Mouse (Mus musculus) ES-E14 (cell line): ENCODE results near the gene Sestd1. TPM values are rescaled to one million over a fixed set of nuclear protein-coding genes. Genes with fewer than 3 reads are reported as not detected.
A peak's percentile ranks its signal among the peaks of the same experiment; 100 is the strongest.

ENCODE experiments used
- DNase-seq: peaks from one replicate; pipeline ENCODE4 v3.0.0-alpha.2; 2013; ENCODE audit warnings: low read depth, low spot score
- H3K27ac ChIP-seq: 2 replicates; pipeline ENCODE4 v1.5.1; 2012; ENCODE audit warnings: low read depth, mild to moderate bottlenecking, low read length, moderate library complexity, mixed read lengths; ENCODE audit not compliant: poor library complexity, insufficient read depth, severe bottlenecking
- H3K36me3 ChIP-seq: 2 replicates; pipeline ENCODE4 v1.6.1; 2012; ENCODE audit warnings: mild to moderate bottlenecking, low read length, moderate library complexity, mixed read lengths; ENCODE audit not compliant: control insufficient read depth, poor library complexity, insufficient read depth, severe bottlenecking
- H3K4me1 ChIP-seq, 2 experiments: fragments of 150-350 bp in 1 of 2; sonication (generic) in 1 of 2; 2 replicates each; pipeline ENCODE4 v1.6.1; 2012; ENCODE audit warnings: low read length in 2 of 2, mild to moderate bottlenecking in 1 of 2, mixed read lengths in 1 of 2; ENCODE audit not compliant: control insufficient read depth in 2 of 2, insufficient read depth in 2 of 2, poor library complexity in 1 of 2
- H3K4me3 ChIP-seq, 2 experiments: fragments of 150-350 bp in 1 of 2; sonication (generic) in 1 of 2; 2 replicates each; pipeline ENCODE4 v1.5.1; 2012; ENCODE audit warnings: low read length in 2 of 2, low read depth in 1 of 2, mild to moderate bottlenecking in 1 of 2, mixed read lengths in 1 of 2; ENCODE audit not compliant: insufficient read depth in 1 of 2, poor library complexity in 1 of 2, severe bottlenecking in 1 of 2
- H3K9ac ChIP-seq: 2 replicates; pipeline ENCODE4 v1.6.1; 2012; ENCODE audit warnings: low read depth, mild to moderate bottlenecking, low read length, mixed read lengths; ENCODE audit not compliant: poor library complexity, insufficient read depth, severe bottlenecking
- H3K9me3 ChIP-seq: fragments of 150-350 bp; sonication (generic); 2 replicates; pipeline ENCODE4 v1.6.1; 2012; ENCODE audit warnings: low read depth, mild to moderate bottlenecking, low read length; ENCODE audit not compliant: control insufficient read depth, insufficient read depth
- CHD2 ChIP-seq: IDR thresholded peaks from 2 replicates; pipeline ENCODE4 v1.6.1; 2014; ENCODE audit warnings: mild to moderate bottlenecking, low read depth, low read length, inconsistent platforms
- HCFC1 ChIP-seq: IDR thresholded peaks from 2 replicates; pipeline ENCODE4 v1.6.1; 2012; ENCODE audit warnings: low read length, inconsistent platforms, borderline replicate concordance; ENCODE audit not compliant: insufficient read depth
- MAFK ChIP-seq: IDR thresholded peaks from 2 replicates; pipeline ENCODE4 v1.6.1; 2014; ENCODE audit warnings: mild to moderate bottlenecking, low read depth, low read length, inconsistent platforms; ENCODE audit not compliant: insufficient read depth
- ZC3H11A ChIP-seq: IDR thresholded peaks from 2 replicates; pipeline ENCODE4 v1.6.1; 2012; ENCODE audit warnings: low read depth, mild to moderate bottlenecking, inconsistent platforms, low read length, borderline replicate concordance
- ZNF384 ChIP-seq: IDR thresholded peaks from 2 replicates; pipeline ENCODE4 v1.6.1; 2012; ENCODE audit warnings: low read depth, low read length, inconsistent platforms
- in situ Hi-C, 2 experiments: fragments of 600-800 bp; cut with MboI; formaldehyde crosslinking; loops; one replicate each; pipeline ENCODE4 v1.15.1; 2025; ENCODE audit warnings: low sequenced_read_pairs in 2 of 2, inconsistent platforms in 1 of 2; ENCODE audit not compliant: unreplicated experiment in 2 of 2
- total RNA-seq: library from RNA; depleted of rRNA; stranded (reverse); fragments of 300-350 nt; gene quantifications from 2 replicates; pipeline ENCODE4 v1.2.3, GENCODE M21; 2012

Gene Sestd1
- total RNA-seq, 1 experiment: 11.4 TPM

DNA sequence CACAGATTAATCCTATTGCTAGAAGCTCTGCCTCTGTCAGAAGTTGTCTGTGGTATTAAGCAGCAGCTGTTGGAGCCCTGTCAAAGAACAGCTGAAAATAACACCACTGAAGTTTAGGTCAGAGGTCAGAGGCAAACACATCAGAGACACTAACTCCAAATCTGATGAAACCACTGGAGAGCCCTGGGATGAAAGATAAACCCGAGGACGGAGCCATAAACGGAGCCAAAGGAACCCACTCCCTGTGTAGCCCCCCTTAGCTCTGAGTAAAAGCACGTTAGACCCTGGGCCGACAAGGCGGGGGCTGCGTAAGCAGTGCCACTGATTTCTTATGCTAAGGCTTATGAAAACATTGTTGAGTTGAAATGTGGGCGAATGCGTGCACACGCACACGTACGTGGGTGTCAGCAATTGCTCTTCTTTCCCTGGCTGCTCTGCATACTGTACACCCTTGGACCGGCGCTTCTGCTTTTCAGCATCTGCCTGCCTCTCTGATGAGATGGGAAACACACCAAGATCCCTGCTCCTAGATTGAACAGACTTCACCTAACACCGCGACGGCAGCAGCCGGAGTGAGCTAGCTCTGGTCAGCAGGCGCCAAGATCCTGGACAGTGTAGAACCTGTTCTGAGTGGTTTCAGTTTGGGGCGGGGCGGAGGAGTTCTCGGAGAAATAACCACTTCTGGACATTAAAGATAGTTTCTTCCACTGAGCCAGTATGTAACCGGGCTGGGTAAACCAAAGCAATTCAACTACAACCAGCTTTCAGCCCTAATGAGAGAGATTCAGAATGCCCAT is 108.8 kb downstream of the Sestd1 start:
- no peak overlapping the region for H3K9ac ChIP-seq
- no peak overlapping the region for H3K27ac ChIP-seq
- in situ Hi-C loops: no loop called here
- no peak for DNase-seq
- TF ChIP-seq ZNF384: no peak
- no peak for TF ChIP-seq ZC3H11A
- no peak for TF ChIP-seq HCFC1
- TF ChIP-seq CHD2: no peak
- TF ChIP-seq MAFK: no peak
- H3K36me3 ChIP-seq: no peaks in the 10 kb centered on the region
- peak overlapping the region; percentile 3 to 53; a peak in 3 of 4 replicates for H3K4me3 ChIP-seq
- H3K9me3 ChIP-seq: no peaks in the 10 kb centered on the region
- peaks cover 12 to 14% of the 10 kb centered on the region in 2 experiments for H3K4me1 ChIP-seq

DNA sequence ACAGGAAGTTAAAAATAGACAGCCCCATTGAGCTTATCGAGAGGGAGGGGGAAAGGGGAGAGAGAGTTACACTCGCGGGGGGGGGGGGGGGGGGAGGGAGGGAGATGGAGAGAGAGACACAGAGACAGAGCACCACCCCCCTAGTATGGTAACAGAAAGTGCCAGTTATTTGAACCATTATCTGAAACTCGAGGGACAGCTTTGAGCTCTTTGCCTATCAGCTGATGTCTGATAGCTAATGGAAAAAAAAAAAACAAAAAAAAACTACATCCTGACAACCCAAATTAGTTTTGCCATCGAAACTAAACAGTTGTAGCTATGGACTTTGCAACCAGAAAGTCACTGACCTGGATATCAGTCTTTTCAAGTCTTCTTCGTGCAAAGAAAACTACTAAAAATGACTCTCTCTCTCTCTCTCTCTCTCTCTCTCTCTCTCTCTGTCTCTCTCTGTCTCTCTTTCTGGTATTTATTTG is 109.7 kb downstream of the Sestd1 start, which contains the start of gene Ccdc141:
TSS of gene Ccdc141 (minus strand) at position 4 of the 473 bp plus-strand sequence.
- Histone ChIP-seq H3K4me1 (peaks cover 10 to 12% of the 10 kb centered on the region in 2 experiments; a peak in 3 of 4 replicates), H3K9ac (peak within 1 kb of the TSS; percentile 18)
- TF ChIP-seq MAFK (no peak), ZNF384 (peak; percentile 80), ZC3H11A (no peak), HCFC1 (no peak)

DNA sequence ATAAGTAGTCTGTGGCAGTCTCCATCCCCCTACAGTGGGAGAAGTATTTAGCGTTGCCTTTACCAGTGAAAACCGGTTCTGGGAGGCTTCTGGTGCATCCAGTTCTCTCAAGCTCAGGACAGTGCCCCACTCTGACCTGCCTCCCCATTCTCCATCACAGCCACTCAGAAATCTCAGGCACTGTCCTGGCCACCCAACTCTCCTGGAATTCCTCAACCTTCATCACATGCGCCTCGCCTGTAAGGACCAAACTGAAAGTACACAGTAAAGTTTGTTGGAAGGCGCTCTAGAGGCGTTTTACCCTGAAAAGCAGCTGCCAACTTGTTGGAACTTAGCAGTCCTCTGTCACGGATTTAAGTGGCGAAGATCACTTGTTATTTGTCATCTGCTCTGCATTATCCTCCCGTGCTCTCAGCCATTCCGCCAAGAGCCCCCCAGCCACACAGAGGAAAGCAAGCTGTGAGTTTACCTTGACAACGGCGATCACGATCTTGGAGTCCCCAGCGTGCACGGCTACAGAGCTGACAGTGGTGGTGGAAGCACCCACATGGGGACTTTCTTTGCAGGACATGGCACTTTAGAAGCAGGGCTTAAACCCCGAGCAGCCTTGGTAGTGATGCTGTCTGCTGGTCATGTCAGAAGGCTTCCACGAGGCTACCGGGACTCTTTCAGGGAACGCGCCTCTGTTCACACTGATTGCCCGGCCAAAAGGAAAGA is 110.3 kb downstream of the Sestd1 start:
- Histone ChIP-seq H3K9me3 (no peaks in the 10 kb centered on the region), H3K4me1 (peaks cover 8 to 12% of the 10 kb centered on the region in 2 experiments; a peak in 3 of 4 replicates), H3K9ac (peak overlapping the region; percentile 18), H3K27ac (no peak overlapping the region), H3K36me3 (no peaks in the 10 kb centered on the region), H3K4me3 (peak overlapping the region; percentile 50 to 68)
- peak; percentile 40 for DNase-seq
- in situ Hi-C loops: no loop called here
- TF ChIP-seq CHD2: no peak
- no peak for TF ChIP-seq MAFK
- TF ChIP-seq ZC3H11A: no peak
- TF ChIP-seq ZNF384: no peak

More for the DNA sequence above, 109.7 kb downstream of the Sestd1 start, which contains the start of gene Ccdc141:
- no peak for DNase-seq
- Histone ChIP-seq H3K4me3 (peak within 1 kb of the TSS; percentile 50 to 68), H3K36me3 (no peaks in the 10 kb centered on the region), H3K27ac (no peak within 1 kb of the TSS), H3K9me3 (no peaks in the 10 kb centered on the region)
- in situ Hi-C loops: no loop called here

- Histone ChIP-seq H3K36me3 (no peaks in the 10 kb centered on the region), H3K9ac (no peak overlapping the region), H3K27ac (no peak overlapping the region), H3K4me1 (peaks cover 8 to 12% of the 10 kb centered on the region in 2 experiments; a peak in 3 of 4 replicates), H3K9me3 (no peaks in the 10 kb centered on the region), H3K4me3 (no peak overlapping the region)
- no peak for DNase-seq
- in situ Hi-C loops: no loop called here
- TF ChIP-seq CHD2: no peak
- no peak for TF ChIP-seq HCFC1
- no peak for TF ChIP-seq ZNF384
- no peak for TF ChIP-seq ZC3H11A
- TF ChIP-seq MAFK: no peak
These were observed 111.2 kb downstream of the Sestd1 start for GRCm38 (mm10) chr2:77169218-77169617.
